Mouse (Mus musculus) left cerebral cortex, postnatal 4 days (tissue): ENCODE measurements at regions not wholly inside any gene's neighbourhood (a gene's known extent, or its start where the extent isn't known, plus 50 kb on each side); places are given as distances from the start of the nearest gene placed in this dataset.

Experiments
- DNase-seq: peaks from one replicate; pipeline ENCODE4 v3.0.0-alpha.2; 2022
- intact Hi-C: fragments of 180-260 bp; cut with DNase I; formaldehyde crosslinking; loops from one replicate; pipeline ENCODE4 v1.15.1; 2025

- intact Hi-C loops = no loop called here
- no peak for DNase-seq
Measured at GRCm38 (mm10) chr7:113151499-113151898, 55.8 kb upstream of the Arntl start.

GRCm38 (mm10) chr7:113153386-113153785 is 53.9 kb upstream of the Arntl start:
- DNase-seq = no peak
- intact Hi-C loops = no loop called here

GRCm38 (mm10) chr7:113154066-113154465 is 53.2 kb upstream of the Arntl start:
- intact Hi-C loops = no loop called here
- no peak for DNase-seq

GRCm38 (mm10) chr7:113156366-113156765 is 50.9 kb upstream of the Arntl start:
- intact Hi-C loops = no loop called here
- DNase-seq = no peak

- no peak for DNase-seq
- intact Hi-C loops = no loop called here
Measured at GRCm38 (mm10) chr7:113156861-113157747, 50.2 kb upstream of the Arntl start.
